Mouse (Mus musculus) E14TG2a.4 (cell line): ENCODE results near the gene Mrgpre.

Source experiments
- CTCF ChIP-seq: conservative IDR thresholded peaks from 2 replicates; pipeline ENCODE4 v1.5.1; 2014; ENCODE audit warnings: low read length
- NANOG ChIP-seq: IDR thresholded peaks from 2 replicates; pipeline ENCODE4 v1.6.1; 2014; ENCODE audit warnings: borderline replicate concordance, low read length, mixed read lengths
- POU5F1 ChIP-seq: IDR thresholded peaks from 2 replicates; pipeline ENCODE4 v1.6.1; 2014; ENCODE audit warnings: low read length, borderline replicate concordance

- TF ChIP-seq CTCF: no peak
- no peak for TF ChIP-seq POU5F1
- TF ChIP-seq NANOG: no peak
Observed at GRCm38 (mm10) chr7:143832611-143833010, 48.3 kb upstream of the Mrgpre start.
